Mouse (Mus musculus): Measurements from ENCODE around the gene B3gnt2.

Gene B3gnt2

DNA sequence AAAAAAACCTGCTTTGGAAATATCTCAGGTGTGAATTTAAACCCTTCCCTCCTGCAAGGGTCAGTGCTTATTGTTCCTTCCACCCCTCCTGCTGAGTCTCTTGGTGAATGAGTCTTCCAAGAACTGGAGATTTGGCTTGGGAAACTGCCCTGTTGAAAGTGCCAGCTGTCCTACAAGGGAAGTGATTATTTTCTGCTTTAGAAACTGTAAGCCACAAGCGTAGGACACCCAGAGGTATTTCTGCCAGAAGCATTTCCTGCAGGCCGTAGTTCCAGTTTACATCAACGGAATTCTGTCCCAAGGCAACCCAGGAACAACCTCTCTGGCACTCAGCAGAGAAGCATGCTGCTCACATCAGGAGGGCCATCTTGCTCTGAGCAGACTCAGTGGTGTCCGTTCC, 12.6 kb upstream of the B3gnt2 start:
- in situ Hi-C loops (cut with MboI; ENCODE audit: unreplicated experiment in 2 of 2) = loop anchor here in 1 of 2 experiments (25.0 kb wide), 1 partner anchor 389 kb away; the partner anchor contains the start of gene Xpo1

DNA sequence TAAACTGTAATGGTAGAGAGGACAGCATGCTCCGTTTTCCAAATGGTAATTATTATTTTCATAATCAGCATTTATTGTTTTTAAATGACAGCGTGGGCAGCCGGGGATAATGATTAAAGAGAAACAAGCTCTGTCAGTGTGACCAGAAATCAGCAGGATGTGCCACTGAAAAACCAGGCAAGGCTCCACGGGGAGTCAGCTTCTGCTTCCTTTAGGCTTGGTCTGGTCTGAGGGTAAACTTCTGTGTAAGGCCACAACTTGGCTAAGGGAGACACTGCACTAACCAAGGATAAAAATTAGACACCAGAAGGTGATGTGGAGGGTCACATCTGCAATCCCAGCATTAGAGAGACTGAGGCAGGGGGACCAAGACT, 11.5 kb upstream of the B3gnt2 start:
- in situ Hi-C loops (cut with MboI; ENCODE audit: unreplicated experiment in 2 of 2) = loop anchor here in 1 of 2 experiments (25.0 kb wide), 1 partner anchor 390 kb away; the partner anchor contains the start of gene Xpo1

DNA sequence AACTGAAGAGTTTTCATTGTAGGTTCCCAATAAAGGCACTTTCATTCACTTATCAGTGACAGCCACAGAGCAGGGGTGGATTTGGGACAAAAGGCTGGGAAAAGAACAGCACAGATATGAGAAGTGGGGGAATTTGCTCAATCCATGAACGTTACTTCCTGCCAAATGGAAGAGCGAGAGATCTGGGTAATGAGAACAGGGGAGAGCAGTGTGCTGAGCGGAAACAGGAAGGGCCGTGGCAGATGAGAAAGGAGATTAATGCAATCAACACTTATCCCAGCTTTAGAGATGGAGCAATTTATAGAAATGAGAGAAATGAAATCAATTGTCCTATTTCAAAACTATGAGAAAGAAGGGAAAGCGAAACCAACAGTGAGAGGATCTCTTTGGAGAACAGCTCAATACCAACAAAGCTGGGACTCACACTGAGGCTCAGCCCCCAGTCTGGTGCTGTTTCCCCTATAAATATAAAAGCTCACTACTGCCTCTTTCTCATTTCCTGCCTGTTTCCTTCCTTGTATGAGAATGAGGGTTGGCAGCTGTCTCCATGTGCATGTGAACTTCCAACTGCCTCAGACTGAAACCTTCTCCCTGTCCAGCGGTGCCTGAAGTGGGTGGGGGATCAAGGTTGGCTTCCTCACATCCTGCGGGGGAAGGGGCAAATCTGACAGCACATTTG, 11.0 kb upstream of the B3gnt2 start:
- in situ Hi-C loops (cut with MboI; ENCODE audit: unreplicated experiment in 2 of 2) = loop anchor here in 1 of 2 experiments (25.0 kb wide), 1 partner anchor 391 kb away; the partner anchor contains the start of gene Xpo1

DNA sequence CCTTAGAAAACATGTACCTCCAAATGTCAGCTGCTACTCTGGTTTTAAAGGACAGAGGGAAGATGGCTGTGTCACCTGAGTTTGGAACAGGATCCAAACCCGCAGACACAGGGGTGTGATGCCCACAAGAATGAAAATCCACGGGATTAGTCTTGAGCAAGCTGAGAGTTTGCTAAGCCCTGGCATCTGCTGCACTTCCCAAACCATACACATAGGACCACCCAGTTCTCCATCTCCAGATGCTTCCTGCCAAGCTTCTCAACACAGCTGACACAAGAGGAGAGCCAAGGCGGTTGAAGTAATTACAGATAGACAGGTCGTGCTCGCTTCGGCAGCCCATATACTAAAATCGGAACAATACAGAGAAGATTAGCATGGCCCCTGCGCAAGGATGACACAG, 7.8 kb upstream of the B3gnt2 start:
- in situ Hi-C loops (cut with MboI; ENCODE audit: unreplicated experiment in 2 of 2) = loop anchor here in 1 of 2 experiments (5.0 to 25.0 kb wide), 2 partner anchors 84 to 394 kb away; partner anchors contain the start of gene Xpo1

DNA sequence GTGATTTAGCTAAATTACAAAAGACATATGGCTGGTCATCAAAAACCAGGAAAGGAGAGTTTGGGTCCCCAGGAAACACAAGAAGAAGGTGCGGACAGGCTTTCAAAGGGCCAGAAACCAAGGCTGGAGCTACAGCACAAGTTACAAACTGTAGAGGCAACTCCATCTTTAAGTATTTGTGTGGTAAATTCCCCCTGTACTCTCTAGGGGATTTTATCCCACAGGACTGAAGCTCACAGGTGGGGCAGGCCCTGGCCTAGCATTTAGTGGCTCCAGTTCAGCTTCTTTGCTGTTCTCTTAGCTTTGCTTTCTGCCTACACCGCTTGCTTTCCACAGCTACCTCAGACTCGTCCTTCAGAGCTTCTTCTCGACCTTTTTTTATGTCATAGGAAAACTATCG, 6.9 kb upstream of the B3gnt2 start:
- in situ Hi-C loops (cut with MboI; ENCODE audit: unreplicated experiment in 2 of 2) = loop anchor here in 1 of 2 experiments (5.0 to 25.0 kb wide), 2 partner anchors 85 to 395 kb away; partner anchors contain the start of gene Xpo1

DNA sequence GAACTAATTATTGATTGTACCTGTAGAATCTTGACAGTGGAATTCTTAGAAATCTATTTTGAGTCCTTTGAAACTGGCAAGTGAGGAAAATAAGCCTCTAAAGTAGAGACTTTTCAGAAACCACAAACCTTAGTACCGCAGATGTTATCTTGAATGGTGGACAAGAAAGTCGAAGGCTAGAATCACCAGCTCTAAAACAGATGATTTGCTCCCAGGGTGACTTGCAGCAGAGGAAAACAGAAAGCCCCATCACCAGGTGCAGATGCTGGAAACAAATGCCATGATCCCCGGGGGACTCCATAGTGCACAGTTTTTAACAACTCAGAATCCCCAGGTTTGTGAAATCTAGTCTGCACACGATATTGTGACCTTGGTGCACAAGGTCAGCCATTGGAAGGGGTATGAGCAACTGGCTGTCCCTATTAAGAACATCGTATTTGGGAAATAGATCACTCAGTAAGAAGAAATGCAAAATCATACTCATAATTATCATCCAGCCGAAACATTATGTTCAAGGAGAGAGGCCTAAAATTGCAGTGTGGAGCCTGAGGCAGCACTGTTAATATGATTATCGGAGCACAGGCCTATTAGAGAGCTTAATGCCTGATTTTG, 5.0 kb upstream of the B3gnt2 start:
- in situ Hi-C loops (cut with MboI; ENCODE audit: unreplicated experiment in 2 of 2) = loop anchor here in 1 of 2 experiments (5.0 to 25.0 kb wide), 2 partner anchors 87 to 397 kb away; partner anchors contain the start of gene Xpo1

DNA sequence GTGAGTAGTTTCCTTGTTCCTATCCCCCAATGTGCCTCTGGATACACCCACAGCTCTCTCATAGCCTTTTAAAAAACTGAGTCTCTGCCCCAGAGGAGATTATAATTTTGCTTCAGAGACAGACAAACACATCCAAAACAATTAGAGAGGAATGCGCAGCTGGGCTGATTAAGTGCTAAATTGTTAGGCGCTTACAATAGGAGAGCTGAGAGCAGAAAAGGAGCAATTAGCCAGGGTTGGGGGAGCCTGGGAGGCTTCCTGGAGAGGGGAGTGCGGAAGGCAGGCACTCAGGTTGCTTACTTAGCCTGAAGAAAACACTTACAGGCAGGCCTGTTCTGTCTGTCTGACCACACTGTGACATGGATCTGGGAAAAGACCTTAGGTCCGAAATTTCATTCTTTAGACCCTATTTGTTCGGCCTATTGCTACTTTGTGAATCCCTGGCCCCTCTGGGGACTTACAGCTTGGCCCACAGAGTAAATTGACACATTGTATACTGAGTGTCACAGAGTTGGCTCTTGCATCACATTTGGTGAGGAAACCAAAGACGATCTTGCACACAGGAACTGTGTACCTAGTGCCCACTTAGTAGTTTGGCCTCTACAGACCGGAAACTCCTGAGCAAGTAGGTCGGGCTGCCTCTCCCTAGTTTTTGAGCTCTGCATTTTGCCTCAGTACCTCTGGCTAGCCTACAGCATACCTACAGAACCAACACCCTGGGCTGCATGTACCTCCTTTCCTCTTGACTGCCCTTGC, 3.7 kb upstream of the B3gnt2 start:
- in situ Hi-C loops (cut with MboI; ENCODE audit: unreplicated experiment in 2 of 2) = loop anchor here (5.0 to 25.0 kb wide), 4 partner anchors 33 to 398 kb away; partner anchors contain the start of gene Xpo1 (in 1 of the 2)

DNA sequence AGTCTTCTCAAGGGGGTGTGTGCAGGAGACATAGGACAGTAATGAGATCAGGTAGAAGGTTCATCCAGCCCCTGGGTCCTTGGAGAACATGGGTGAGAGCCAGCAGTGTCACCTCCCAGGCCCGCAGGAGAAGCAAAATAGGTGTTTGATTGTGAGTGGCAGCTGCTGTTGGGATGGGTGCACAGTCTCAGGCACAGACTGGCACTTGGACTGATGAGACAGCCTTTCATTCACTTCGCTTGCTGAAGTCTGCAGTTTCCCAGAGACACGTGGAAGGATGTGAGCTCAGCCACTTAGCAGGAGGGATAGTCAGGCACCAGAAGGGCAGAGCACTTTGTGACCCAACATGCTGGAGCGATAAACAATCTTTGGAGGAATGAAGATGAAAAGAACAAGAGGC, 2.8 kb upstream of the B3gnt2 start:
- in situ Hi-C loops (cut with MboI; ENCODE audit: unreplicated experiment in 2 of 2) = loop anchor here (5.0 to 25.0 kb wide), 3 partner anchors 34 to 399 kb away; partner anchors contain the start of gene Xpo1 (in 1 of the 2)

DNA sequence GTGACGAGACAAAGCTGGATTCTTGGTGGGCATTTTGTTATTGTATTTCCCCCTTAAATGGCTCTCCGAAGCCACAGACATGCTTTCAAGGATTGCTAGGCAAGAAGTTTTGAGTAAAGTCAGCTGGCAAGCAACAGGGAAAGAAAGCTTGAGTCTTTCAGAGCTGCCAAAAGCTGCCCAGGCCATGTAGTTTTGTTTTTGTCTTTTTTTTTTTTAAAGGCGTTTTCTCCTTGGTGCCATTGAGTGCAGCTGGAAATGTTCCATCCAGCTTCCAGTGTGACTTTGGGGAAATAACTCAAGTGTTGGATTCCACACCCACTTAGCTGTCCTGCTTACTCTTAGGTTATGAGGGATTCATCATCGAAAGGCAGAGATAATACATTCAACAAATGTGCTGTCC, 554 bp upstream of the B3gnt2 start:
- in situ Hi-C loops (cut with MboI; ENCODE audit: unreplicated experiment in 2 of 2) = loop anchor here (5.0 to 25.0 kb wide), 3 partner anchors 36 to 401 kb away; partner anchors contain the start of gene Xpo1 (in 1 of the 2)

DNA sequence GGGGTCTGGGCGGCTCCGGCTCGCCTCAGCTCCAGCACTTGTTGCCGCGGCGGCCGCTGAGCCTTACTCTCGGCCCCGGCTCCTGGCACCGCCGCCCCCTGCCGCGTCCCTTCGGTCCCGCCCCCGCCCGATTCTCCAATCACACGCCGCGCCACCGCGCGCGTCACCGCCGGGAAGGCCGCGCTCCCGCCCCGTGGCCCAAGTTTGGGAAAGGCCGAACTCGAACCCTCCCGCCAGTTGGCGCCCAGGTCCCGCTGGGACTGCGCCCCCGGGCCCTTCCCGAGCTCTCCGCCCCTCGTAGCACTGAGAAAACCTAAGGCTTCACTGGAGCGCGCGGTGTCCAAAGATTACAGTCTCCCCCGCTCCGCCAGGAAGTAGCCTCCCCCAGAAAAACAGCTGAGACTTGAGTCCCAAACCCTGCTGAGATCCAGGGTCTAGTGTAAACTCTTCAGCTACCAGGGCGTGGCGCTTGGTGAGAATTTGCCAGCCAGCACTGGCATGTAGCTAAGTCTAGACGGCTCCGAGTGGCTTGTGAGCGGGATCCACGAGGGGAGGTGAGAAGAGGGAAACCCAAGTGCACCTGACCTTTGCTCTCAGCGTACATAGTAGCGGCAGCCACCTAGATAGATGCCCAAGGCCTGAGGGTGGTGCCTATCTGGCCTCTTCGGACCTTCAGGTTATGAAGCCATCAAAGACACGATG, 977 bp downstream of the B3gnt2 start:
- in situ Hi-C loops (cut with MboI; ENCODE audit: unreplicated experiment in 2 of 2) = loop anchor here (5.0 to 25.0 kb wide), 5 partner anchors 38 to 403 kb away; partner anchors contain the start of gene Xpo1 (in 1 of the 2)

DNA sequence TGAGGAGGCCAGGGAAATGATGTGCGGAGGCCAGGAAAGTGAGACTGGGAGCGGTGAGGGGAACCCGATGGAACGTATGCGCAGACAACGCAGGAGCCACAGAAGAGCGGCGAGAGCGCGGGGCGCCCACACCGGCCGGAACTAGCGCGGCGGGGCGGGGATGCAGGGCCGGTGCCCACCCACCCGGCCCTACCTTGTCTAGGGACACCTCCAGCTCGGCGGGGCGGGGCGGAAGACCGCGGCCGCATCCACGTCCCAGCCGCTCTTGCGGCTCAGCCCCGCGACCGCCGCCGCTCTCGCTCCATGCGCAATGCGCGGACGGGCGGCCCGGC, 1.5 kb downstream of the B3gnt2 start:
- in situ Hi-C loops (cut with MboI; ENCODE audit: unreplicated experiment in 2 of 2) = loop anchor here (5.0 to 25.0 kb wide), 3 partner anchors 42 to 403 kb away; partner anchors contain the start of gene Xpo1 (in 1 of the 2)

DNA sequence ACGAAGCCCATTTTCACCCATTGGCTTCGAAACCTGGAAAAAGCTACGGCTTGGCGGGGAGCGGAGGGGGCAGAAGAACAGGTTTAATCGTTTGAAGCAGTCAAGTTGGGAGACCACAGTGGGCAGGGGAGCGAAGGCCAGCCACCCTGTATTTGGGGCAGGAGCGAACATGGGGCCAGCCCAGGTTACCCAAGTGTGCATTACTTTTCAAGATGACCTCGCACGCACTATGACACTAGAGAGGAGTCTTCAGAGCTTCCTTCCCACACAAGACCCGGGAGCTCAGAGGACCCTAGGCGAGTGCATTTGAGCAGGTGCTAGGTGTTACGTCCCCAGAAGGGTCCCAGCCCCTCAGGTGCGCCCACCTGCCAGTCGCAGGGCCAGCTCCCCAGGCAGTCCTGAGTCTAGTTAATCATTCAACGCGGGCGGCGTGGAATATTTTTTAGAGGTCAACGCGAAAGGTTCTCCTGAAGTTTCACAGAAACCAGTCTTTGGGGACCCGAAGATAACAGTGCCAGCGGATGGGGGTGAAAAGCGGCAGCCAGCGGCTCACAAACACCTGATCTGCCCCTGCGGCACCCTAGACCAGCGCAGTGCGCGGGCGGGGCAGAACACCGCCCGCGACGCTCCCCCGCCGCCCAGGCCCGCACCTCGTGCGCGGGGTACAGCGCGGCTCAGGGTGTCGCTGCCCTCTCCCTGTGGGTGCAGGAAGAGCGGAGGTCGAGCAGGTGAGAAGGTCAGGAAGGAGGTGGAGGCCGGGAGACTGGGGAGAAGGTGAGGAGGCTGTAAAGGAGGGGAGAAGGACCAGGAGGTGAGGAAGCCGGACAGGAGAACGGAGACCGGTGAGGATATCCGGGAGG, 2.1 kb downstream of the B3gnt2 start:
- in situ Hi-C loops (cut with MboI; ENCODE audit: unreplicated experiment in 2 of 2) = loop anchor here (5.0 to 25.0 kb wide), 3 partner anchors 41 to 404 kb away; partner anchors contain the start of gene Xpo1 (in 1 of the 2)

DNA sequence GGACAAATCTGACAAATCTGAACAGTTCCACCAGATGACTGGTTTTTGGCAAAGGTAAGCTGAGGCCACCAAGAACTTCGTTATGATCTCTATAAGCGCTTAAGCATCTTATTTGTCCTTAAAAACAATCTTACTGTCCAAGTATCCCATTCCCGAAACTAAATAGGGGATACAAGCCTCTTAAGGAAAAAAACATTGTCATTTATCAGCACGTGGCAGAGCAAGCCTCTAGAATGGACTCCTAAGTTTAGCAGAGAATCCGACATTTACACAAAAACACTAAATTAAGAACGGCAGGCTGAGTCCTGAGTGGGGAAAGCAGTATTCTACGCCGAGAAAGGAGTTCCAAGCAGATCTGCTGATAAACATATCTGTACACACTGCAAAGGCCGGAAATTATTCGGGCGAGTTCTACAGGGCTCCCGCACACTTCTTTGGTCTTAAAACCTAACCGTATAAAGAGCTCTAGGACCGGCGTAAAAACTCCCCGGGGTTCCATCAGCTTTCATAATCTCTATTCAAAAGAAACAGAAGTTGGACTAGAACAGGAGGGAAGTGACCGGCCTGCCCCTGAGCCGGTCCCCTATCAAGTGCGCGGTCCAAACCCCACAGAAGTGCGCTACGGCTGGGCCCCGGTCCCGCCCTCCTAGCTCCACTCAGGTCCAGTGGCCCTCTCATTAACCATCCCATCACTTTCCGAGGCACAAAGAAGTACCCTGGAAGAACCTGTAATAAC, 2.9 kb downstream of the B3gnt2 start:
- in situ Hi-C loops (cut with MboI; ENCODE audit: unreplicated experiment in 2 of 2) = loop anchor here (5.0 to 25.0 kb wide), 3 partner anchors 41 to 404 kb away; partner anchors contain the start of gene Xpo1 (in 1 of the 2)

DNA sequence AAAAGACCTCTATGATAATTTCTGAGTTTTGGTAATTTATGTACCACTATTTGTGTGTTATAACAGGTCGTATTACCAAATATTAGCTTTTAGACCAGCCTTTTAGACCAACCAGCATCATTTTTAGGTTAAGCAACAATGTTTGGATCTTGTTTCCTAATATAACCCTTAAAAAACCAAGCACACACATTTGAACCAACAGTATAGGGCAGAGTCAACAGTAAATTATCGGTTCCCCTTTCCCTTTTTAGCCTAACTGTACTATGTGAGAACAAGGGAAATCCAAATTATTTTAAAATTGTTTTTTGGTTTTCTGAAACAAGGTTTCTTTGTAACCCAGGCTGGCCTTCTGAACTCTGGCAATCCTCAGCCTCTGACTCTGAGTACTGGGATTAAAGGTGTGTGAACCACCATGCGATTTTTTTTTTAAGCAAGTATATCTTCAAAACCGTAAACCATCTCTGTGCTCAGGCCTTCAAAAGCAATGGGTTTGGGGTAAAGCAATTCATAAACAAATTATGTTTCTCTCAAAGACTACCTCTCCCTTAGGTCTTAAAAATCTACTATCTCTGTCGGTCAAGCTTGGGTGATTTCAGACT, 3.6 kb downstream of the B3gnt2 start:
- in situ Hi-C loops (cut with MboI; ENCODE audit: unreplicated experiment in 2 of 2) = loop anchor here (5.0 to 25.0 kb wide), 3 partner anchors 40 to 405 kb away; partner anchors contain the start of gene Xpo1 (in 1 of the 2)

DNA sequence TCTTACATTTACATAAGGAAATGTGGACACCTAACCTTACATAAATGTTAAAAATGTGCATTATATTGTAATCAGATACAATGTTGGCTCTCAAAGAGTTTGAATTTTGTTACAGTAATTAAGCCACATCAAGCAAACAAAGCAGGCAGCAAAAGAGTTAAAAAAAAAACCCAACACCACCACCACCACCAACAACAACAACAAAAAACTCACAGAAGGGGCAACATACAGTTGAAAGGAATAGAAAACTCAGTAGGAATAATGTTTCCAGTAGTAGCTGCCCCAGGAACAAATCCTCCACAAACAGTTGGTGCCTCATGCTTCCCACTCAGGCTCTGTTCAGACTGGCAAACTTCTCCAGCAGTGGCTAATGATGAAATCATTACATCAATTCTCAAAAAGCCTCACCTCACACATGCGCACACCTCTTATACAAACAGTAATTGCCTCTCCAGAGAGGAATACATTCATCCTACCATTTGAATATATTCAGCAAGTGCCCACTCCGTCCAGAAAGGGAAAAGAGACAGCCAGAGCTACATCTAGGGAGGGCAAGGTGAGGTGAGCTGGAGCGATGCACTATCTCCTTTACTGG, 4.3 kb downstream of the B3gnt2 start:
- in situ Hi-C loops (cut with MboI; ENCODE audit: unreplicated experiment in 2 of 2) = loop anchor here (5.0 to 25.0 kb wide), 3 partner anchors 39 to 406 kb away; partner anchors contain the start of gene Xpo1 (in 1 of the 2)

DNA sequence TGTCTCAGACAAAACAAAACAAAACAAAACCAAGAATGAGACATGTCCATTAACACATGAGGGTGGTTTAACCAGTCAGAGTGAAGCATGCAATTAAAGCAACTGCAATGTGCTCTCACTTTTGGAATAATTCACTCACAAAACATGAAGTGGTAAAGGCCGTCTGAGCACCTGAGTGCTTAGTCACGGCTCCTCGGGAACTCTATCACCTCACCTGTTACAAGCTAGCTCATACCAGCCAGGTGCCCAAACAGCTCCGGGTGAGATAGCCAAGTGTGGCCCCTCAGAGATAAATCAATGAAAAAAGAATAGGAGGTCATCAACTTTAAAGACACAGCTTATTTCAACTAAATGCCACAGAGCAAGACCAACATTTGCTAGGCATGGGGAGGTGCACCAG, 6.2 kb downstream of the B3gnt2 start:
- in situ Hi-C loops (cut with MboI; ENCODE audit: unreplicated experiment in 2 of 2) = loop anchor here in 1 of 2 experiments (25.0 kb wide), 1 partner anchor 408 kb away; the partner anchor contains the start of gene Xpo1

DNA sequence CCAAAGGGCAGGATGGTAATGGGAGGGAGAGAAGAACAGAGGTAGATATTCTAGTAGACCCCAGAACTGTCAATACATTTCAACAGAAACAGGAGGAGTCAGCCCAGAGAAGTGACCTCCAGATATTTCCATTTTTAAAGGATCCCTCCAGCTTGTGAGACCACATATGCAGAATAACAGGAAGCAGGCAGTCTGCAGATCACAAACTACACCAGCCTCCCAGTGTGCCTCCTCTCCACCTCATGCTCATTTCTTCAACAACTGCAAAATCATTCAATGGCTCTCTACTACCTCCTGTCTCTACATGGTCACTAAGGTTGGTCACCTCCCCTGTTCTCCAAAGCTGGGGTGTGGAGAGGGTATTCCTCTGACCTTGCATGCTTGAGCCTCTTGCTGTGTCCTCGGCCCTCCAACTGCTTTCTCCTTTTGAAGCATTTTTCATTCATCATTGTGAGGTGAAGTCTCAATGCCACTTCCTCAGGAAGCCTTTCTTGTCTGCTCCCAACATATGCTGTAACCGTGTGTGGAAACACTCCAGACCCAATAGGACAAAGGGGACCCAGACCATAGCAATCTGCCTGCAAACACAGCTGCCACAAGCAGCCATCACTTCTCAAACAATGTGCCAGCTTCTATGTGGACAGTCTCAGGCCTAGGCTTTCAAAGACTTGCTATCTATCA, 7.1 kb downstream of the B3gnt2 start:
- in situ Hi-C loops (cut with MboI; ENCODE audit: unreplicated experiment in 2 of 2) = loop anchor here in 1 of 2 experiments (25.0 kb wide), 1 partner anchor 409 kb away; the partner anchor contains the start of gene Xpo1

All from v-Abl transformed pro-B cells (cell line).